Mouse (Mus musculus): ENCODE results near the gene Wdr5. TPM values are rescaled to one million over a fixed set of nuclear protein-coding genes. Genes with fewer than 3 reads are reported as not detected.
A peak's percentile ranks its signal among the peaks of the same experiment; 100 is the strongest.

Gene Wdr5
- polyA plus RNA-seq, 1 experiment from 2014 or later, result 37.1 TPM

DNA sequence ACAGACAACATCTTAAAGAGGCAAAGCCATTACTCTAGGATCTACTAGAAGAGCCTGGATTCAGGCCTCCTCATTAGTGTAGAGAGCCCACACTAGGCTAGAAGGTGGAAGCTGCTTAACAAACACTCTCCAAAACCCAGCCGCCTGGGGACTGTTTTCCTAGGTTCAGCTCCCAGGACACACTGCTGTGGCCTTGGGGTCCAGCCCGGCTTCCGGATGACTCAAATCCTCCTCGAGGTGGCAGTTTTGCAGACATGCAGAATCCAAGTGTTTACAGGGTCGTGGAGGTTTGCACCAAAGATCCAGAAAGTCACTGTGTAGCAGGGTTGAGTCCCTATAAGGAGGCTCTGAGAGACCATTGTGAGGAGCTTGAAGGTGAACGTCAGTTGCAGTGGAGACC lies 42.0 kb downstream of the Wdr5 start:
- H3K4me3 ChIP-seq (ENCODE audit: low read depth, low read length), result no peak overlapping the region
- no peak overlapping the region for H3K27ac ChIP-seq (ENCODE audit: low read depth, low read length)
- H3K9me3 ChIP-seq (ENCODE audit: control insufficient read depth, low read length), result no peaks in the 10 kb centered on the region
- H3K4me2 ChIP-seq (ENCODE audit: low read depth, low read length), result no peak overlapping the region
- H3K27me3 ChIP-seq (ENCODE audit: control insufficient read depth, insufficient read depth, low read length), result no peaks in the 10 kb centered on the region
- no peak for ATAC-seq (ENCODE audit: low read depth)
- no peak overlapping the region for H3K9ac ChIP-seq (replicated peaks; ENCODE audit: low read depth, low read length)
- H3K4me1 ChIP-seq (ENCODE audit: control insufficient read depth, insufficient read depth, low read length), result no peaks in the 10 kb centered on the region
- no peaks in the 10 kb centered on the region for H3K36me3 ChIP-seq (ENCODE audit: control insufficient read depth, insufficient read depth, low read length)
- 87% methylated on average over 6 of the region's 6 CpGs for WGBS

DNA sequence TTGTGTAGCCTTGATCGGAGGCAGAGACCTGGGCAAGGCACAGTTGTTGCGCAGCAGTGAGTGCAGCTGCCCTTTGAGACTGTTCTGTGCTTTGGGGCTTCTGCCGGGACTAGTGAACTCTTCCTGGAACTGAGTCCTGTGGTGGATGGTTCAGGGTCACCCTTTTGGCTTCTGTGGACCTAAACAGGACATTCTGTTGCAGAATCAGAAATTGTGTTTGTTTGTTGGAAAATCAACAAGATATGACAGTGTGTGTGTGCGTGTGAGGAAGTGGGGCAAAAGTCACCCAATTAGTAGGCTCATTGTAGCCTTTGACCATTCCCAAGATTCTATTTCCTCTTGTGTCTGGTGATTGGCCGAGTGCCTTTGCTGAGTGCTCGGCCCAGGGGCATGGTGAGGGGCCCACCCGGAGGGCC lies 45.8 kb downstream of the Wdr5 start:
- no peak overlapping the region for H3K4me2 ChIP-seq (ENCODE audit: low read depth, low read length)
- H3K36me3 ChIP-seq (ENCODE audit: control insufficient read depth, insufficient read depth, low read length), result no peaks in the 10 kb centered on the region
- H3K4me3 ChIP-seq (ENCODE audit: low read depth, low read length), result no peak overlapping the region
- H3K4me1 ChIP-seq (ENCODE audit: control insufficient read depth, insufficient read depth, low read length), result 0 out of 2 replicates have a peak, but pooled peaks cover 5% of the 10 kb centered on the region
- 90% methylated on average over 7 of the region's 7 CpGs for WGBS
- H3K27me3 ChIP-seq (ENCODE audit: control insufficient read depth, insufficient read depth, low read length), result 0 out of 2 replicates have a peak, but pooled peaks cover 2% of the 10 kb centered on the region
- ATAC-seq (ENCODE audit: low read depth), result no peak
- H3K9me3 ChIP-seq (ENCODE audit: control insufficient read depth, low read length), result no peaks in the 10 kb centered on the region
- H3K27ac ChIP-seq (ENCODE audit: low read depth, low read length), result no peak overlapping the region
- no peak overlapping the region for H3K9ac ChIP-seq (replicated peaks; ENCODE audit: low read depth, low read length)

DNA sequence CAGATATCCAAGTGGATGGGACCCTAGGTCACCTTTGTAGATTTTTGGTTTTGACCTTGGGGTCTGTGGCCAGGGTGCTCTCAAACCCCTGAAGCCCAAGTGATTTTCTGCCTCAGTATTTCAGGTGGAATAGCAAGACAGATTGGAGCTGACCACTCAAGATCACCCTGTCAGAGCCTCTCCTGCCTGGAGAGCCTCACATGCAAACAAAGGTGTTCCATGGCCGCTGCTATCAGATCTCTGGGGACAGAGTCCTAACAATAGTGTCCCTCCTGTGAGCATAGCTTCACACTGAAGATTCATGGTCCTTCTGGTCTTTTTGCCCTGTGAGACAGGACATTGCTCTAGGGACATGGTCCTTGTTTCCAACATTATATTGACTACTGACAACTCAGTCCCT lies 46.2 kb downstream of the Wdr5 start:
- H3K36me3 ChIP-seq (ENCODE audit: control insufficient read depth, insufficient read depth, low read length), result no peaks in the 10 kb centered on the region
- 86% methylated on average over 1 of the region's 1 CpGs for WGBS
- H3K9ac ChIP-seq (replicated peaks; ENCODE audit: low read depth, low read length), result no peak overlapping the region

DNA sequence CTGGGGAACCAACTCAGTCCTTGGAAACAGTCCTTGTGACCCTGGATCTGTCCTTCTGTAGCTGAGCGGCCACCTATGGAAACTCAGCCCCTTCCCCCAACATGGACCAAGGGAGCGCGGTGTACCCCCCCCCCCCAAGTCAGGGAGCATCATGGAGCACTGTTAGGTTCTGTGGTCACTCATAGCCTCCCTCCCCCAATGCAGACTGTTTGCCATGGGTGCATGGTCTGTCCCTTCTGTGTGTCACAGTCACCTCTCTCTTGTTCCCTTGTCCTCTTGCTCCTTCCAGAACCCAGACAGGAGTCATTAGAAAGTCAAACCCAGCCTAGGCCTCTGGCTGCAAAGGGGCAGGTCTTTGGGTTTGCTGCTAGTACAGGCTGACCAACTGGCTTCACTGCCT lies 46.9 kb downstream of the Wdr5 start:
- Histone ChIP-seq H3K4me2 (ENCODE audit: low read depth, low read length) (no peak overlapping the region), H3K36me3 (ENCODE audit: control insufficient read depth, insufficient read depth, low read length) (no peaks in the 10 kb centered on the region), H3K27ac (ENCODE audit: low read depth, low read length) (no peak overlapping the region), H3K27me3 (ENCODE audit: control insufficient read depth, insufficient read depth, low read length) (peaks cover 10% of the 10 kb centered on the region; the same call in 1 of the 2 replicates), H3K9me3 (ENCODE audit: control insufficient read depth, low read length) (no peaks in the 10 kb centered on the region), H3K4me1 (ENCODE audit: control insufficient read depth, insufficient read depth, low read length) (0 out of 2 replicates have a peak, but pooled peaks cover 5% of the 10 kb centered on the region), H3K4me3 (ENCODE audit: low read depth, low read length) (no peak overlapping the region), H3K9ac (replicated peaks; ENCODE audit: low read depth, low read length) (no peak overlapping the region)
- no peak for ATAC-seq (ENCODE audit: low read depth)
- WGBS, result 89% methylated on average over 3 of the region's 3 CpGs

More for the DNA sequence above, 46.2 kb downstream of the Wdr5 start:
- H3K4me3 ChIP-seq (ENCODE audit: low read depth, low read length), result no peak overlapping the region
- H3K9me3 ChIP-seq (ENCODE audit: control insufficient read depth, low read length), result no peaks in the 10 kb centered on the region
- peaks cover 7% of the 10 kb centered on the region; the same call in 1 of the 2 replicates for H3K27me3 ChIP-seq (ENCODE audit: control insufficient read depth, insufficient read depth, low read length)
- H3K27ac ChIP-seq (ENCODE audit: low read depth, low read length), result no peak overlapping the region
- ATAC-seq (ENCODE audit: low read depth), result no peak
- 0 out of 2 replicates have a peak, but pooled peaks cover 5% of the 10 kb centered on the region for H3K4me1 ChIP-seq (ENCODE audit: control insufficient read depth, insufficient read depth, low read length)
- no peak overlapping the region for H3K4me2 ChIP-seq (ENCODE audit: low read depth, low read length)

DNA sequence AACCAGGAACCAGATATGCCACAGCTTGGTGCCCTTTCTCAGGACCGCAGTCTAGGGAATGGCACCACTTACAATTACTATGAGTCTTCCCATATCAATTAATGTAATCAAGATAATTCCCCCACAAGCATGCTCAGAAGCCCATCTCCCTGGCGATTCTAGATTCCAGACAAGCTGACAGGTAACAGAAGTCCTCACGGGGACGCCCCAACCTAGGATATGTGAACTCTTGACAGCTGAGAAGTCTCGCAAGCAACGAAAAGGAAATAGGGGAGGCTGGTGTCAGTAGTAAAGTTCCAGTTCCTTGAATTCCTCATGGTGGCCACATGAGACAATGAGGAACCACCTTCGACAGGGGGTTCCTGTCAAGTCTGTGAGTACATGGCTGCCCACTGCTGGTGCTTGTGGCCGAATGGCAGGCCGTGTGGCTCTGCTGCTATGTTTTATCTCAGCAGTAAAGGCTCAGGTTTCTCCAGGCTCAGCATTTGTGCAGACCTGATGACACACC lies 48.7 kb downstream of the Wdr5 start:
- WGBS, result 81% methylated on average over 9 of the region's 9 CpGs
- H3K9me3 ChIP-seq (ENCODE audit: control insufficient read depth, low read length), result no peaks in the 10 kb centered on the region
- H3K4me3 ChIP-seq (ENCODE audit: low read depth, low read length), result no peak overlapping the region
- no peaks in the 10 kb centered on the region for H3K36me3 ChIP-seq (ENCODE audit: control insufficient read depth, insufficient read depth, low read length)
- H3K4me1 ChIP-seq (ENCODE audit: control insufficient read depth, insufficient read depth, low read length), result 0 out of 2 replicates have a peak, but pooled peaks cover 5% of the 10 kb centered on the region
- no peak for ATAC-seq (ENCODE audit: low read depth)
- no peak overlapping the region for H3K9ac ChIP-seq (replicated peaks; ENCODE audit: low read depth, low read length)
- H3K27ac ChIP-seq (ENCODE audit: low read depth, low read length), result no peak overlapping the region
- H3K27me3 ChIP-seq (ENCODE audit: control insufficient read depth, insufficient read depth, low read length), result peaks cover 12% of the 10 kb centered on the region
- no peak overlapping the region for H3K4me2 ChIP-seq (ENCODE audit: low read depth, low read length)

DNA sequence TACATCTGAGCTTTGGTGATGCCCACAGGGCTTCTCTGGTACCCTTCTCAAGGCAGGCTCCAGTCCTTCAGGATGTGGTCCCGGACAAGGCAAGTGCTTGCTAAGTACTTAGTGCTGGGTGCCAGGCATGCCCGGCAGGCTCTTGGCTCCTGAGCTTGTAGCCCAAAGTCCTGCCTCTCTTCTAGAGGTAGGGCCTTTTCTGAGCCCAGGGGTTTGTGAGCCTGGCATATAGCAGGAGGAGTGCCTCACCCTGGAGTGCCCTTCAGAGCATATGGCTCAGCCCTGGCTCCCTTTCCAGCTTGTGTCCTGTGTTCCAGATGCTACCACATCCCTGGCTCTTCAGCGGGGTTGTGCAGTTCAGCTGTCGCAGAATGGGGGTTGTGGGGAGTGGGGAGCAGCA lies 49.7 kb downstream of the Wdr5 start:
- Histone ChIP-seq H3K27me3 (ENCODE audit: control insufficient read depth, insufficient read depth, low read length) (peaks cover 12% of the 10 kb centered on the region), H3K4me3 (ENCODE audit: low read depth, low read length) (no peak overlapping the region), H3K4me1 (ENCODE audit: control insufficient read depth, insufficient read depth, low read length) (0 out of 2 replicates have a peak, but pooled peaks cover 5% of the 10 kb centered on the region), H3K9ac (replicated peaks; ENCODE audit: low read depth, low read length) (no peak overlapping the region), H3K27ac (ENCODE audit: low read depth, low read length) (no peak overlapping the region), H3K4me2 (ENCODE audit: low read depth, low read length) (no peak overlapping the region), H3K9me3 (ENCODE audit: control insufficient read depth, low read length) (no peaks in the 10 kb centered on the region), H3K36me3 (ENCODE audit: control insufficient read depth, insufficient read depth, low read length) (no peaks in the 10 kb centered on the region)
- ATAC-seq (ENCODE audit: low read depth), result no peak
- WGBS, result 88% methylated on average over 4 of the region's 4 CpGs

DNA sequence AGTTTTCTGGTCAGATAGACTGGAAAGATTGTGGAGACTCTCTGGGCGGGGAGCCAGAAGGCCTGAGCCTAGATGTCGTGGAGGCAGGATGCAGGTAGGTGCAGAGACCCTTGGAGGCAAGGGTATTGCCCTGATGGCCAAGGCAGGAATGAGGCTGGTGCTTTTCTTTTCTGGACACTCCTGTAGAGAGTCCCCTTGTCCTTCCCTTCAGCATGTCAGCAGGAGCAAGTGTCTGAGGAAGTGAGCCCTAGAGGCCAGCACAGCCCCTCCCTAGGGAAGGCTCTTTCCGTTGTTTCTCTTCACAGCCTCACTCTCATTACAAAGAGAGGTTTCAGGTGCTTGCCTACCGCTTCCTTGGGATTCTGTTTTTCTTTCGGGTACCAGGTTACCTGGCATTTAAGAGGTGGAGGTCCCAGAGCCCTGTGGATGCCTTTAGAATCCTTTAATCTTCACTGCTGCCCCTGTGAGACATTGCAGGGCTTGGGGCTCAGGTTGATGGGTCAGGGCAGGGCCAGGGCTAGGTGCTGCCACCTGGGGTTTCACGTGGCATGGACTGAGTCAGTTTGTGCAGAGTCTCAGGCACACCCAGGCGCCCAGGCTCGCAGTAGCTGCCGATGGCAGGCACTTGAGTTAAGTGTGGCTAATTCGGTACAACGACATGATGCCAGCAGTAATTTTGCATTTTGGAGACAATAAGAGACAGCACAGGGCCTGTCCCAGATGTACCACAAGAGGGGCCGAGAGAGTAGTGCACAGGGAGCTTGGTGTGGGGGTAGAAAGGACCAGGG lies 50.6 kb downstream of the Wdr5 start:
- Histone ChIP-seq H3K27ac (ENCODE audit: low read depth, low read length) (no peak overlapping the region), H3K4me2 (ENCODE audit: low read depth, low read length) (no peak overlapping the region), H3K27me3 (ENCODE audit: control insufficient read depth, insufficient read depth, low read length) (peaks cover 12% of the 10 kb centered on the region), H3K4me1 (ENCODE audit: control insufficient read depth, insufficient read depth, low read length) (0 out of 2 replicates have a peak, but pooled peaks cover 5% of the 10 kb centered on the region), H3K4me3 (ENCODE audit: low read depth, low read length) (no peak overlapping the region), H3K9ac (replicated peaks; ENCODE audit: low read depth, low read length) (no peak overlapping the region), H3K9me3 (ENCODE audit: control insufficient read depth, low read length) (no peaks in the 10 kb centered on the region), H3K36me3 (ENCODE audit: control insufficient read depth, insufficient read depth, low read length) (no peaks in the 10 kb centered on the region)
- WGBS, result 62% methylated on average over 12 of the region's 12 CpGs
- no peak for ATAC-seq (ENCODE audit: low read depth)

DNA sequence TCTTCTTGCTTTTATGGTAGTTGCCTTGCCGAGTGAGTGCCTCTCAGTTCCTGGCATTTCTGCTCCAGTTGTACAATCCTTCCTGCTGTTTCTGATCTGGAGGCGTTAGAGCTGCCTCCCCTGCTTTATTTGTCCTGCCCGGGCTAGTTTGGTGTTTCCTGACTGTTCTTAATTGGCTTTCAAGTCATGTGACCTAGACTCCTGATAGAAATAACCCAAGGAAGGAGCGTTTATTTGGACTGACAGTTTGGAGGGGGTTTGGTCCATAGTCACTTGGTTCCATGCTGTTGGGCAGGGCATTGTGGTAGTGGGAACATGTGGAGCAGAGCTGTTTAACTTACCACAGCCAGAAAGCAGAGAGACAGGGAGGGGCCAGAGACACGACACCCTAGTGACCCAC lies 55.9 kb downstream of the Wdr5 start:
- ATAC-seq (ENCODE audit: low read depth), result no peak
- H3K4me2 ChIP-seq (ENCODE audit: low read depth, low read length), result no peak overlapping the region
- peaks cover 20% of the 10 kb centered on the region for H3K4me1 ChIP-seq (ENCODE audit: control insufficient read depth, insufficient read depth, low read length)
- H3K27ac ChIP-seq (ENCODE audit: low read depth, low read length), result no peak overlapping the region
- no peak overlapping the region for H3K9ac ChIP-seq (replicated peaks; ENCODE audit: low read depth, low read length)
- WGBS, result 59% methylated on average over 5 of the region's 5 CpGs
- H3K4me3 ChIP-seq (ENCODE audit: low read depth, low read length), result no peak overlapping the region
- peaks cover 8% of the 10 kb centered on the region for H3K27me3 ChIP-seq (ENCODE audit: control insufficient read depth, insufficient read depth, low read length)
- no peaks in the 10 kb centered on the region for H3K36me3 ChIP-seq (ENCODE audit: control insufficient read depth, insufficient read depth, low read length)
- H3K9me3 ChIP-seq (ENCODE audit: control insufficient read depth, low read length), result no peaks in the 10 kb centered on the region

DNA sequence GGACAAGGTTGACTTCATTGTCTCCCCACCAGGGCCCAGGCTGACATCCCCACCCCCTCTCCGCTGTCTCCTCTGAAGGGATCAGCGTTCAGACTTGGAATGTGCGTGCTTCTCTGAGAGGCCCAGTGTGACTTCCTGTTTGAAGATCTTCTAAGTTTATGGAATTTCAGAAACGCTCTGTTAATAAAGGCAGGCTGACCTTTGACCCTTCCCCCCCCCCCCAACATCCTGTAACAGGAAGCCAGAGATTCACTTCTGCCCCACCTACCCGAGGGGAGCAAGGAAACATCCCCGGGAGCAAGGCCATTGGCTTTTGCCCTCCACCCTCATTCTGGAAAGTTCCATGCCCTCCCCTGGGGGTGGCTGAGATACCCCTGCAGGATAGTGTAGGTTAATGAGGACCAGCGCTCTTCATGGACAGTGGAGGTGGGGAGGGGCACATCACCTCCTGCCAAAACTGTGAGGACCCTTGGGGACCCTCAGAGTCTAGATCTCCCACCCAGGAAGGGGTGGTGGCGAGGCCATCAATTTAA lies 57.4 kb downstream of the Wdr5 start:
- Histone ChIP-seq H3K27ac (ENCODE audit: low read depth, low read length) (peak overlapping the region; percentile 88), H3K4me3 (ENCODE audit: low read depth, low read length) (no peak overlapping the region), H3K27me3 (ENCODE audit: control insufficient read depth, insufficient read depth, low read length) (peaks cover 2% of the 10 kb centered on the region), H3K9me3 (ENCODE audit: control insufficient read depth, low read length) (no peaks in the 10 kb centered on the region), H3K4me1 (ENCODE audit: control insufficient read depth, insufficient read depth, low read length) (peaks cover 20% of the 10 kb centered on the region), H3K36me3 (ENCODE audit: control insufficient read depth, insufficient read depth, low read length) (no peaks in the 10 kb centered on the region), H3K9ac (replicated peaks; ENCODE audit: low read depth, low read length) (no peak overlapping the region), H3K4me2 (ENCODE audit: low read depth, low read length) (peak overlapping the region; percentile 26; the same call in 1 of the 2 replicates)
- WGBS, result 44% methylated on average over 8 of the region's 8 CpGs
- ATAC-seq (ENCODE audit: low read depth), result peak; percentile 48

All from neural tube, embryonic 14.5 days (tissue).